Mouse (Mus musculus) right cerebral cortex, postnatal 4 days (tissue): ENCODE results near the gene Kbtbd4.
A peak's percentile ranks its signal among the peaks of the same experiment; 100 is the strongest.

Experiments
- DNase-seq: peaks from one replicate; pipeline ENCODE4 v3.0.0-alpha.2; 2022

Gene Kbtbd4

DNA sequence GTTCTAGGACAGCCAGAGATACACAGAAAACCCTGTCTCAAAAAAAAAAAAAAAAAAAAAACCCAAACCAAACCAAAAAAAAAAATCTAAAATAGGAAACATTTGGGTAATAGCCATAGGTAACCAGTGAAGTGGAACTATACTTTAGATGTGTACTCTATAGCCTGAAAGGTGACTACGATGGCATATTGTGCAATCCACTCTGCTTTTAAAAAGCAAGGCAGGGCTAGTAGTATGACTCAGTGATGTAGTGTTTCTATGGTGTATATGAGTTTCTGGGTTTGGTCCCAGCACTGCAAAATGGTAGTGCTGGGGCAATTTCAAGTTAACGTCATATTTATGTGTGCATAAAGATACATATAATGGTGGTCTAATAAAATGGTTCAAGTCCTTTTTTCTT, 2.2 kb downstream of the Kbtbd4 start:
- no peak for DNase-seq

DNA sequence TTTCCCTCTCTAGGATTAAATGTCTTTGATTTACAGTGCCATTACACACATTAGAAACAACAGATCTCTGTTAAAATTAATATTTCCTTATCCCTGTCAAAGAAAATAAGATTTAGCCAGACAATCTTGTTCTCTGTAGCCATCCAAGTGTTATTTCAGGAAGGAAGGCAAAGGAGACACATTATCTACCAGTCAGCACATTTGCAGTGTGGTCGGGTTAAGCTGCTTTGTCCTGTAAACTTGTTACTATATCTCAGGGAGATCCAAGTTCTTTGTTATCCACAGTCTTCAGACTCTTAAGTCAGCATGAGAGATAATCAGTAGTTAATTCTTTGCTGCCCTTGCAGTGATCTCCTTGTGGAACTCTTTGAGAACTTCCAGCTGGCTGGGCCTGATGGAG, 6.3 kb downstream of the Kbtbd4 start:
- DNase-seq = no peak

DNA sequence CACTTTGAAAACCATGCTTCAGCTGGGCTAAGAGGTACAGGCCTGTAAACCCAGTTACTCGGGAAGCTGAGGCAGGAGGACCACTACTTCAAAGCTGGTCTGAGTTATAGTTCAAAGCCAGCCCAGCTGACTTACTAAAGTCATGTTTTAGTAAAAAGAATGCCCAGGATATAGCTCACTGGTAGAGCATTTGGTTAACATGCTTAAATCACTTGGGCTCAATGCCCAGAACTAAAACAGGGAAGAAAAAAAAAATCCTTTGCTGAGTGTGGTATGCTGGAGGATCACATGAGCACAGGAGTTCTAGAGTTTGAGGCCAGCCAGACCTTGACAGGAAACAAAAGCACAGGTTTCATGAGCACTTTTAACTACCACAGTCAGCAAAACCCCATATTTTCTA, 7.1 kb downstream of the Kbtbd4 start:
- no peak for DNase-seq

DNA sequence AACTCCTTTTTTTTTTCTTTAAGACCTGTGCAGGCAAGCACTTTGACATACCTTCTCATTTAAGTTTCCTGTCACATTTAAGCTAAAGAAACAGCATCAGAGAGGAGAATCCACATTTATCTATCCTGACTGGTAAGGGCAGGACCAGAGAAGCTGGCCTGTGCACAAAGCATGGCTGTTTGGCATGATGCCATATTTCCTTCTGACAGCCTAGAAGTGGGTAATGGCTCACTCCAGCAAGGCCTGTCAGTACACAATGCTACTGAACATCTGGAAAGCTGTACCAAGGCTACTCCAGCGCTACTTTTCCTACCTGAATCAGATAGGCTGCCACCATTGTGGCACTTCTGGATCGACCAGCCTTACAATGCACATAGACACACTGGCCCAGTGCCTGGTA, 9.1 kb downstream of the Kbtbd4 start:
- no peak for DNase-seq

DNA sequence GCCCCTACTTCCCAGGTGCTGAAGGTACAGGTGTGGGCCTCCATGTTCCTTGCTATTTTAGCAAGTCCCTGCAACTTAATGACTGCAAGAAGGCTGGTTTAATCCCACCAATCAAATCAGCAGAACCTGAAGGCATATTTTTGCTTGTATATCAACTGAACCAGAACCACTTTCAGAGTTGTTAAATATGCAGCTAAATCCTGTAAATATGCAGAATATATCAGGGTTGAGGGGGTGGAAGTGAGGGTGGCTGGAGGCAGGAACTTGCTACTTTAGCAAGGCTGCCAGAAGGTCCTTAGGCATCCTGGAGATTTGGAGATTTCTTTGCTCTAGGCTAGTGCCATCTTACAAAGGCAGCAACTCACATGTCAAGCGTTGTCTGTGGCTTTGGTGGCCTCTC, 11.0 kb downstream of the Kbtbd4 start:
- no peak for DNase-seq

DNA sequence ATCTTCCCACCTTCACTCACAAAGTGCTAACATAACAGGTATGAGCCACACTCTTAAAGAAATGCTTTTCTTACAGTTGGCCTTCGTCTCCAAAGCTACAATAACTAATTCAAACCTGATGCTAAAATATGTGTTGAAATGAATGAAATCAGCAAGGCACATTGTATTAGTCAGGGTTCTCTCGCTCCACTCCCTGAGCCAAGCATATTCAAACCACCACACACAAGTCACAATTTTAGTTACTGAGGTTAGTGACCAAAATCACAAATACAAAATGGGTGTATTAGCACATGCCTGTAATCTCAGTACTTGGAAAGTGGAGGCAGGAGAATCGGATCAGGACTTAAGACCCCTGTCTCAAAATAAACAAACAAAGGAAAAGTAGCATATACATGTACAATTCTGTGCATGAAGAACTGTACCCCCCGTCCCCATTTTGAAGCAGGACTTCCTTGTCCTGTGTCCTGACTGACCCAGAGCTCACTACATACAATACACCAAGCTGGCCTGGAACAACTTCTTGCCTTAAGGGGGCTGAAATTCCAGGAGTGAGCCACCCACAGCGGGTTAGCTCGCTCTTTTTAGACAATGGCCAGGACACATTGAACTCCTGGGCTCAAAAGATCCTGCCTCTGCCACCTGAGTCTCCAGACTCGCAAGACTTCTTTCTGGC, 12.2 kb downstream of the Kbtbd4 start:
- no peak for DNase-seq

DNA sequence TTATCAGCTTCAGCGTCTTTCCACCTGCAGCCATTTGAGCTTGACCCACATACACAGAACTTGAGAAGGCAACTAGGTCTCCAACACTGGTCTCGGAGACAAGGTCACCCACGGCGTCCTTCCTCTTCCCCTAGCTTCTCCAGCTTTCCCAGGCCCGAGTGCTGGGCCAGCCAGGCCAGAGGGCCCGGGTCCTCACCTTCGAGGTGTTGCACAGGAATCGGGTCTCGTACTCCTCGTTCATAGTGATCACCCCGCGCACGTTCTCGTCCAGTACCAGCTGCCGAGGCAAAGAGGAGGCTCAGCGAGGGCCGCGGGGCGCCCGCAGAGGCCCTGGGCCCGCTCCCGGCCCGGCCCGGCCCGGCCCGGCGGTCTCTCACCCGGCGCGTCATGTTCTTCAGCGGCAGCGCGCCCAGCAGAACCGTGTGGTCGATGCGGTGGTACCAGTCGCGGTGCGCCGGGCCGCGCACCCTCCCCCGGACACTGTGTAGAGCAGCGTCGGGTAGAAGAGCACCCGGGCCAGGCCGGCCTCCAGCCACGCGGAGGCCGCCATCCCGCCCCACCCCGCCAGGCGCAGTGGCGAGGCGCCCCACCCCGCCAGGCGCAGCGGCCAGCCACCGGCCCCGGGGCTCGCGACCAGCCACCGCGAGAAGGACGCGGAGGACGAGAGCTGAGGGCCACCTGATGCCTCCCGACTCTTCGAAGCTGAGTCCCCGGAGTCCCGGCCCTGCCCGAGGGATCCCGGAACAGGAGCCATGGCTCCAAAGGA, 12.9 kb downstream of the Kbtbd4 start:
- DNase-seq = peak; percentile 62

DNA sequence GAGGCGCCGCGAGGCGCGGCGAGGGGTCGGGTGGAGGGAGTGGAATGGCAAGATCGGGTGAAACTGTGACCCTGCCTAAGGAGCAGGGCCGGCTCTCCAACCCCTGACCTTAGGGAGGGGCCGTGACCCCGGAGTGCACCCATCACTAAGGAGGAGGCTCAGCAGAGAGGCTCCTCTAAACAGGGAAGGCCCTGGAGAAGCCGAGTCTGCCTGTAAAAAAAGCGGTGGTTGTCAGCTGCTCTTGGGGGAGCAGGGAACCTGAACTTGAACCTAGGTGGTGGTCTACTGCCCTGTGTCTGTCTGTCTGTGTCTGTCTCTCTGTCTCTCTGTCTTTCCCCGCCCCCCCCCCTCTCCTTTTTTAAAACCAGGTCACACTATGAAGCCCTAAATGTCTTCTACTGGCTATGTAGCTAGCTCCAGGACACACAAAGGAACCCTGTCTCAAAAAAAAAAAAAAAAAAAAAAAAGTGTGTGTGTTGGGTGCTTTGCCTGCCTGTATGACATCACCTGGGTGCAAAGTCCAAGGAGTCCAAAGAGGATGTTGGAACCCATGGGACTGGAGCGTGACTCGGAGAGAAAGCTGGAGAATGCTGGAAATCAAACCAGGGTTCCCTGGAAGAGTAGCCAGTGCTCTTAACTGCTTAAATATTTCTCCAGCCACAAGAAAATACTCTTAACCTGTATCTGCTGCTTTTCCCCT, 13.6 kb downstream of the Kbtbd4 start:
- DNase-seq = no peak

DNA sequence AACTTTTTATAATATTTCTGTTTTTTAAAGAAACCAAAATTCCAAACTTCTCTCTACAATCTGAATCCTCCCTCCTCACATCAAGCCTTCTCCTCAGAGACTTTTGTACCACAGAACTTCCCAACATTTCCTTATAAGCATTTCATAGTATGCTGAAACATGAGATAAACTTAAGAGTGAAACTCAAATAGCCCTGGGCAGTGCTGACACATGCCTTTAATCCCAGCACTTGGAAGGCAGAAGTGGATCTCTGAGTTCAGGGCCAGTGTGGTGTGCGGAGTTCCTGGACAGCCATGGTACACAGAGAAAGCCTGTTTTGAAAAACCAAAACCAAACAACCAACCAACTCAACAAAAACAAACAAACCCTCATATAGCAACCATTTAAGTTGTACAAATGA, 16.6 kb downstream of the Kbtbd4 start:
- DNase-seq = no peak

DNA sequence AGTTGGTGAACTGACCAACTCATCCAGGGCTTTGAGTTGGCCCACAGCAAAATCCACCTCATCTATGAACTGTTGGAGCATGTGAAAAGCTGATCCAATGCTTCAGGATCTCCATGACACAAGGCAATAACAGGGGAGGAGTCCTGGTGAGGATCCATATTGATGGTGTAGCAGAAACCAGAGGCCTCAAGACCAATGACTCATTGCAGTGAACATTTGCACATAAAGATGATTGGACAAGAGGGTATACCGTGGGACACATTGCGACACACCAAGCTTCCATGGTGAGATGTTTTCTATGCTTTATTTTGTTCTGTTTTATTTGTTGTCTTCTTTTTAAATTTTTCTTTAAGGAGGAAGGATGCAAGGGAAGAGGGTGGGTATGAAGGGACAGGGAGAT, 18.1 kb downstream of the Kbtbd4 start:
- DNase-seq = no peak

DNA sequence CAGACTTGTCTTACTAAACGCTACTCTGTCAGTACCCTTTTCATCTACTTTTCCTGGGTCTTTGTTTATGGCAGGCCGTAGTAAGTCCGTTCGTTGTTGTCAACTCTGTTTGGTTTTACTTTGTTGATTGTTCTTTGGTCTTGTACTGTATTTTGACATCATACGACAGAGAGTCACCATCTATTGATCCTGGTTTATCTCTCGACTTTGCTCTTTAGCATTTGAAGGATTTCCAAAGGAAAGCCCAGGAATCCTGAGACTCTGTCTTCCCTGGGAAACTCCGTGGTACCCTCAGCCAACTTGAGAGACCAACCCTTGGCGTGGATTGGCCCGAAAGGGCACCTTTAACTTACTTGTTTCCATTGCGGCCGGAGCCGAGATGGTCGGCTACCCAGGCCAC, 24.0 kb downstream of the Kbtbd4 start:
- no peak for DNase-seq

DNA sequence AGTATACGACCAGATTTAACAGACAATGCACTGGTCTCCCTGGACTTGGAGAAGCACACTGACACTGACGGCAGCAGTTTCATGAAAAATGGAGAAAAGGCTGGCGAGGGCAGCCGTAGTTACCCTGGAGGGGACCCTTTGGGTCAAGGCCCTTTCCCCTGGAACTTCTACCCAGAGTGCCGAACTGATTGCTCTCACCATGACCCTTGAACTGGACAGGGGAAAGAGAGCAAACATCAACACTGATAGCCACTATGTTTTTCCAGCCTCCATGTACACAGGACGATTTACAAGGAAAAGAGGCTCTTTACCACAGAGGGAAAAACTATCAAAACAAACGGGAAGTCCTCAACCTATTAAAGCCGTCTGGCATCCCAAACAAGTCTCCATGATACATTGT, 27.3 kb downstream of the Kbtbd4 start:
- no peak for DNase-seq

DNA sequence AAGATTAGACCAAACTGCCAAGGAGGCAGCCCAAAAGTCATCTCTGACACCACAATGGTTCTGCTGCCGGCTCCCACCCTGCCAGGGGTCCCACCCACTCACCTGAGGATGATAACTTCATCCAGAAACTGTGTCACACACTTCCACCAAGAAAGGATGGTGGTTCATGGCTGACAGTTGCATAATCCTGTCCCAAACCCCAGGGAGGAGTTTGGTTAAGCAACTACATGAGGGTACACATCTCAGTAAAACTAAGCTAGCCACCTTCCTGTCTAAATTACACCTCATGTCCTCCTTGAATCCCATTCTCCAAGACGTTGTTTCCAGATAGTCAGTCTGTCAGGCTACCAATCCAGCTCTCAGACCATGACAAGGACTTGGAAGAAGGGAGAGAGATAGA, 27.7 kb downstream of the Kbtbd4 start:
- DNase-seq = no peak

DNA sequence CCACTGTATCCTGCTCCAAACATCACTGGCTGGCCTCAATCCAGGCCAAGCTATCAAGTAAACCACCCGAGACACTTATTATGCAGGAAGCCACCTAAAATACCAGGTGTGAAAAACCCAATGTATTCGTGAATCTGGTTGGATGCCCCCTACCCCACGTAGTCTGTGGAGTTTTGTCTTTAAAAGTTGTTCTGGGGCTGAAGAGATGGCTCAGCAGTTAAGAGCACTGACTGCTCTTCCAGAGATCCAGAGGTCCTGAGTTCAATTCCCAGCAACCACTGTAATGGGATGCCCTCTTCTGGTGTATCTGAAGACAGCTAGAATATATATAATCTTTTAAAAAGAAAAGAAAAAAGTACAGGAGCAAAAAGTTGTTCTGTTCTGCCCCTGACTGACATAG, 33.8 kb downstream of the Kbtbd4 start:
- no peak for DNase-seq

DNA sequence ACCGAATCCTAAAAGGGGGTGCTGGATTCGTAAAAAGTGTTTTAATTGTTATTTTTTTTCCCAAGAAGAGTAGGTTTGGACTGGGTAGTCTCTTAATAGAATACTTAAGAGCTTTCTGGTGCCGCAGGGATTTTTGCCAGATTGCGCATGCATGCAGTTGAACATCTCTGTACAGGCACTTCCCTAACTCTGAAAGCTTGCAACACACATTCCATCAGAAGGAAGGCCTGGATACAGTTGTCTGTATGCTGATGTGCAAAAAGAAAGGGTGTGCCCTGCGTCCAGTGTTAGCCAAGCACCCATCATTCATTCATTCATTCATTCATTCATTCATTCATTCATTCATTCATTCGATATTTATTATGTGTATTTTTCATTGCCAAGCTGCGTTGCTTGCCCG, 35.2 kb downstream of the Kbtbd4 start:
- peak; percentile 32 for DNase-seq

DNA sequence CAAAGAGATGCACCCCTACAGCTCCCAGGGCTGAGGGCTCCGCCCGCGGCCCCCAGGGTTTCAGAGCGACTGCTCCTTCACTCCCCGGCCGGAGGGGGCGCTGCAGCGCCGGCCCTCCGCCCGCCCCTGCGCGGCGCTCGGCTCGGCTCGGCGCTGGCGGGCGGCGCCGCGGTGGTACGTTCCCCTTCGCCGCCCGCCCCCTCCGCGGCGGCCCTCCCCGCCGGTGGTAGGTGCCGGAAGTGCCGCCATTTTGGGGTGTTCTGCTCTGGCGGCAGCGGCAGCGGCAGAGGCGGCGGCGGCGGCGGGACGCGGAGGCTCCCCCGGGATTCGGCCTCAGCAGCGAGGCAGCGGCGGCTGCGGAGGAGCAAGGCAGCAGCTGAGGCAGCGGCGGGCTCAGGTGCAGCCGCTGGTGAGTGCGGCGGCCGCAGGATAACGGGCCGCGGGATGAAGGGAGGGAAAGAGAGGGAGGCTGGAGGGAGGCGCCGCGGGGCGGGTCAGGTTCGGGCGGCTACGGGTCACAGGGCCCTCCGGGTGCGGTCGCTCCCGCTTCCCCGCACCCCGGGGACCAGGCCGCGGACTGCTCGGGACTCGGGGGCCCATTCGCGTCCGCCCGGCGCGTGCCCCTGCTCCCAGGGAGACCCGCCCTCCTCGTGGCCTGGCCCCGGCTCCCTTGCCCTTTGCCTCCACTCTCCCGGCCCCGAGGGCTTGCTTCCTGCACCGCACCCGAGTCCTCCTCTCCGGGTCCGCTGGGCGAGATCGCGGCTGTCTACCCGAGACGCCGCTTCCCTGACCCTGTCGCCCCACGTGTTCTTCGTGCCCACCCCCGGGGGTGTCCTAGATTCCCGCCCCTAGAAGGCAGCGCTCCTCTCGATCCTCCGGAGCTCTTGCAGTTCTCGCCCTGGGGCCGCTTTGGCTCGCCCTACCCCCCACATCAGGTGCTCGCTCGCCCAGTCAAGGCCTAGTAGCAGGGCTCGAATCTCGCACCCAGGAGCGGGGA, 36.0 kb downstream of the Kbtbd4 start, which contains the start of gene Celf1:
TSS of gene Celf1 (plus strand) at position 150 of the 997 bp plus-strand sequence.
- peak; percentile 81 for DNase-seq

DNA sequence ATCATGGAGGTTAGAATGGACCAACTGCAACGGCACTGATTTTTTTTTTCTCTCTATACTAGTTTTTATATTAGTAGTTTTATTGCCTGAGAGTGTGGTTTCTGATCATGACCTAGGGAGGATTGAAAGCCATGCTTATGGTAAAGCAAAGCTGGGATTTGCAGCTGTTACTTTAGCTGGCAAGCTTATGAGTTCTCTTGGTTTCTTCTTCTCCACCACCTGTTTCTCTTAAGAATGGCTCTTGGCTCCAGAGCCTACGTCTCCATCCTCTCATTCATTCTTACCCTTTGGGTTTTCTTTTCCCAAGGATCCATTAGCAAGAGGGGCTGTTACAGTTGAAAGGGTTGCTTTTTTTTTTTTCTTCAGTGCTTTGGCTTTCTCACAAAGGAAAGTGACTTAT, 37.2 kb downstream of the Kbtbd4 start:
- no peak for DNase-seq

DNA sequence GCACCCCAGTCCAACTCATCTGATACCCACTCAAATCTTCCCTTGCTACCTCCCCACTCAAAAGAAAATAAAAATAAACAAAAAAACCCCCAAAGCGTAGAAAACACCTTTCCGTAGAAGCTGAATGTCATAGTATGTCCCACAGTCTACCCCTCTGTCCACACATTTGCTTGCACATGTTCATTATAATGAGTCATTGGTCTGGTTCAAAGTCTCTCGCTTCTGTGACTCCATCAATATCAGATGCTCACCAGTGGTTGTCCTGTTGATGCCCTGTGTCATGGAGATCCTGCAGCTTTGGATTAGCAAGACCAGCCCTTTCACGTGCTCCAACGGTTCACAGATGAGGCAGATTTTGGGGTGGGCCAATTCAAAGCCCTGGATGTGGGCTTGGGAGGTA, 45.6 kb downstream of the Kbtbd4 start:
- DNase-seq = no peak

DNA sequence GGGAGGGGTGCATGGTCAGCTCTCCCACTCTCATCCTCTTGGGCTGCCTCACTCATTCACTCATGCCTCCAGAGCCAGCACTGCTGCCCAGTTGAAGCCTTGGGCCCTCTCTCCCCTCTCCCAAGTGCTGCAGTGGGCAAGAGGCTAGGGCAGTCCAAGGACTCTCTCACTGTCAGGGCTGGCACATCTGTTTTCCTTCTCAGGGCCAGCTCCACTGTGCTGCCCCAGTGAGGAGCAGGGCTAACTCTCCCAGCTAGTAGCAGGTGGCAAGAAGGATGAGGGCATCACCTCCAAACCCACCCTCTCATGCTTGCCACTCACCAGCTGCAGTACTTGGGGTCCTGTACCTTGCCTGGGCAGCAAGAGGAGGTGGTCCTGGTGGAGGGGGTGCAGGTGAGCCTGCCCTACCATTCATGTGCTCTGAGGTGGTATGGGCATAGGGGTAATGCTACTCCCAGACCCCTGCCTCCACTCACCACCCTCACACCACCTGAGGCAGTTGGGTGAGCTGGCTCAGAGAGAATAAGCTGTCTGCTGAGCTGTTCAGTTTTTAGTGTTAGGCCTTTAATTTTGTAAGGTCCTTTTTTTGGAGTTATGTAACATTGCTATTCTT, 46.1 kb downstream of the Kbtbd4 start:
- no peak for DNase-seq

DNA sequence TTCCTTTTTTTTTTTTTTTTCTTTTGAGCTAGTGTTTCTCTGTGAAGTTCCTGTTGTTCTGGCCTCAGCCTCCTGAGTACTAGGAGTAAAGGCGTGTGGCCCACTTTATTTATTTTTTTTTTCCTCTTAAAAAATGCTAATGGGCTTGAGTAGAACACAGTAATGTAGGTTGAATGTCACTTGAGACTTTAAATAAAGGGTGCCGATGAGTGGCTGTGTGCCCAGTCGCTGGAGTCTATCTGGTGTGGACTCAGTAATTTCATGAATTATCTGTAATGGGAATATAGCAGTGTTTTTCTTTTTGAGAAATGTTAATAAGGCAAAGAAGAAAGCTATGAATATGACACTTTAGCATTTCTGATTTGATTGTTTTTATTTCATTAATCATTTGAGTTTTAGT, 48.9 kb downstream of the Kbtbd4 start:
- DNase-seq = no peak

DNA sequence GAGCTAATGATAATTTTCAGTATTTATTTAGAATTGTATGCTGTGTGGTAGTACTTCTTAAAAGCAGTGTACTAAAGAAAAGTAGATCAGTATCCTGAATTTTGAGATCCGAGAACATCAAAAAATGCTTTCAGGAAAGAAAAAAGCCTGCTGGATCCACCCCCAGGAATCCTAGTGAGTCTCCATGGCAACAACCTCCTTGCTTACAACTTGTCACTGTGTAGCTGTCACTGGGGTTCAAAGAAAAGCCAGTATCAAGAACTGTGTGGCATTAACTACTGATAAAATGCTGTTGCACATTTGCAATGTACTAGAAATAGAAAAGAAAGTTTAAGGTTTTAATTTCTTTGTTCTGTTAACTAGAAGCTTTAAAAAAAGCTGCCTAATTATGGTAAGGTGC, 51.5 kb downstream of the Kbtbd4 start:
- no peak for DNase-seq

DNA sequence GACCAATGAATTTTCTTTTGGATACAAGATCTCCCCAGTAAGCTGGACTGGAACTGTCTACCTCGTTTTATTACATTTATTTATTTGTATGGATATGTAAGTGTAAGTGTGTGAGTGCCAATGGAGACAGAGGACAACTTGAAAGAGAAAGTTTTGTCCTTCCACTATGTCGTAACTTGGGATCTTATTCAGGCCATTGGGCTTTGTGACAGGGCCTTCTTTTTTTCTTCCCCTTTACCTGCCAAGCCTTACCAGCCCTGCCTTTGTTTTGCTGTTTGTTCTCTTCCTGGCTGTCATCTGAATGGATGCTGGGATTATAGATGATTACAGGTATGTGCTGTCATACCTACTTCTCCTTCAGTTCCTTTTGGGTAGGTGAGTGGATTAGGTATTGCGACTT, 54.3 kb downstream of the Kbtbd4 start:
- DNase-seq = no peak
